Mouse (Mus musculus): Measurements from ENCODE around the gene Ppp1r9a.

- TF ChIP-seq CTCF (IDR thresholded peaks at IDR 0.05; ENCODE audit: extremely low read depth, insufficient read depth, insufficient read length, insufficient replicate concordance) (no peak), POLR2A (IDR thresholded peaks at IDR 0.05; ENCODE audit: low read depth, low read length) (no peak)
These were observed 10.3 kb upstream of the Ppp1r9a start for GRCm38 (mm10) chr6:4892417-4892816.
